Mouse (Mus musculus): ENCODE data around the gene Cck. TPM values are rescaled to one million over a fixed set of nuclear protein-coding genes. Genes with fewer than 3 reads are reported as not detected.
A peak's percentile ranks its signal among the peaks of the same experiment; 100 is the strongest.

The Cck gene
- total RNA-seq, 1 experiment, result not detected

GRCm38 (mm10) chr9:121506478-121507180 is 11.1 kb upstream of the Cck start:
- Histone ChIP-seq H3K9me3 (ENCODE audit: control insufficient read depth, insufficient read depth, low read depth, low read length) (no peaks in the 10 kb centered on the region), H3K36me3 (ENCODE audit: control insufficient read depth, insufficient read depth, low read length, poor library complexity, severe bottlenecking) (no peaks in the 10 kb centered on the region), H3K27ac (ENCODE audit: insufficient read depth, low read depth, low read length, poor library complexity, severe bottlenecking) (no peak overlapping the region), H3K4me1 (ENCODE audit: control insufficient read depth in 2 of 2, insufficient read depth in 2 of 2, low read length in 2 of 2, poor library complexity in 1 of 2) (no peaks in the 10 kb centered on the region), H3K9ac (ENCODE audit: insufficient read depth, low read depth, low read length, poor library complexity, severe bottlenecking) (no peak overlapping the region), H3K4me3 (ENCODE audit: insufficient read depth in 1 of 2, low read depth in 1 of 2, low read length in 2 of 2, poor library complexity in 1 of 2, severe bottlenecking in 1 of 2) (no peak overlapping the region)
- no peak for TF ChIP-seq CHD2 (IDR thresholded peaks at IDR 0.05; ENCODE audit: low read depth, low read length)
- TF ChIP-seq MAFK (IDR thresholded peaks at IDR 0.05; ENCODE audit: insufficient read depth, low read depth, low read length), result no peak
- TF ChIP-seq HCFC1 (IDR thresholded peaks at IDR 0.05; ENCODE audit: borderline replicate concordance, insufficient read depth, low read length), result no peak
- TF ChIP-seq ZC3H11A (IDR thresholded peaks at IDR 0.05; ENCODE audit: borderline replicate concordance, low read depth, low read length), result no peak
- no peak for TF ChIP-seq ZNF384 (IDR thresholded peaks at IDR 0.05; ENCODE audit: low read depth, low read length)
- in situ Hi-C loops (cut with MboI; ENCODE audit: low sequenced_read_pairs in 2 of 2, unreplicated experiment in 2 of 2), result no loop called here
- no peak for DNase-seq (ENCODE audit: low read depth, low spot score)

GRCm38 (mm10) chr9:121505346-121505745 is 9.9 kb upstream of the Cck start:
- no peak overlapping the region for H3K9ac ChIP-seq (ENCODE audit: insufficient read depth, low read depth, low read length, poor library complexity, severe bottlenecking)
- no peaks in the 10 kb centered on the region for H3K4me1 ChIP-seq (ENCODE audit: control insufficient read depth in 2 of 2, insufficient read depth in 2 of 2, low read length in 2 of 2, poor library complexity in 1 of 2)
- no peak for DNase-seq (ENCODE audit: low read depth, low spot score)
- H3K9me3 ChIP-seq (ENCODE audit: control insufficient read depth, insufficient read depth, low read depth, low read length), result no peaks in the 10 kb centered on the region
- TF ChIP-seq CHD2 (IDR thresholded peaks at IDR 0.05; ENCODE audit: low read depth, low read length) (no peak), MAFK (IDR thresholded peaks at IDR 0.05; ENCODE audit: insufficient read depth, low read depth, low read length) (no peak), HCFC1 (IDR thresholded peaks at IDR 0.05; ENCODE audit: borderline replicate concordance, insufficient read depth, low read length) (no peak), ZNF384 (IDR thresholded peaks at IDR 0.05; ENCODE audit: low read depth, low read length) (no peak)
- no peaks in the 10 kb centered on the region for H3K36me3 ChIP-seq (ENCODE audit: control insufficient read depth, insufficient read depth, low read length, poor library complexity, severe bottlenecking)
- no peak overlapping the region for H3K4me3 ChIP-seq (ENCODE audit: insufficient read depth in 1 of 2, low read depth in 1 of 2, low read length in 2 of 2, poor library complexity in 1 of 2, severe bottlenecking in 1 of 2)
- in situ Hi-C loops (cut with MboI; ENCODE audit: low sequenced_read_pairs in 2 of 2, unreplicated experiment in 2 of 2), result no loop called here
- no peak overlapping the region for H3K27ac ChIP-seq (ENCODE audit: insufficient read depth, low read depth, low read length, poor library complexity, severe bottlenecking)

DNA sequence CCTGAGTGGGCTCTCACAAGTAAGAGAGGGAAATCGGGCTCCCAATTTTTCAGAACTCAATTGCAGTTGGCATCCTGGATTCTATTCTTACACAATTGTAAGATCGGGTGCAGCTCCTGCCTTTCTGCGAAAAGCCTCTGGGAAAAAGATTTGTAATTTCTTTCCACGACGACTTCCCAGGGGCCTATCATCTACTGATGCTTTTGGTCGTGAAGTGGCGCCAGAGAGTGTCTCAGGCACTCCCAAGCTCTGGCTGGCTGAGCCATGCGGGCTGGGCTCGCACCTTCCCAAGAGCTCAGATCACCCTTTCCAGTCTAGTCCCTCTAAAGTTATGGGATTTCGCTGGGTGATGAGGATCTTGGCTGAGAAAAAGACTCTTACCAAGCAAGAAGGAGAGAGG is 608 bp upstream of the Cck start:
- Histone ChIP-seq H3K9me3 (ENCODE audit: control insufficient read depth, insufficient read depth, low read depth, low read length) (no peaks in the 10 kb centered on the region), H3K27ac (ENCODE audit: insufficient read depth, low read depth, low read length, poor library complexity, severe bottlenecking) (no peak overlapping the region), H3K36me3 (ENCODE audit: control insufficient read depth, insufficient read depth, low read length, poor library complexity, severe bottlenecking) (no peaks in the 10 kb centered on the region), H3K9ac (ENCODE audit: insufficient read depth, low read depth, low read length, poor library complexity, severe bottlenecking) (no peak overlapping the region), H3K4me1 (ENCODE audit: control insufficient read depth in 2 of 2, insufficient read depth in 2 of 2, low read length in 2 of 2, poor library complexity in 1 of 2) (0 out of 4 replicates have a peak, but pooled peaks cover 0 to 2% of the 10 kb centered on the region in 2 experiments), H3K4me3 (ENCODE audit: insufficient read depth in 1 of 2, low read depth in 1 of 2, low read length in 2 of 2, poor library complexity in 1 of 2, severe bottlenecking in 1 of 2) (no peak overlapping the region)
- in situ Hi-C loops (cut with MboI; ENCODE audit: low sequenced_read_pairs in 2 of 2, unreplicated experiment in 2 of 2), result no loop called here
- TF ChIP-seq ZC3H11A (IDR thresholded peaks at IDR 0.05; ENCODE audit: borderline replicate concordance, low read depth, low read length) (no peak), ZNF384 (IDR thresholded peaks at IDR 0.05; ENCODE audit: low read depth, low read length) (no peak), MAFK (IDR thresholded peaks at IDR 0.05; ENCODE audit: insufficient read depth, low read depth, low read length) (no peak), HCFC1 (IDR thresholded peaks at IDR 0.05; ENCODE audit: borderline replicate concordance, insufficient read depth, low read length) (no peak), CHD2 (IDR thresholded peaks at IDR 0.05; ENCODE audit: low read depth, low read length) (no peak)
- DNase-seq (ENCODE audit: low read depth, low spot score), result no peak

- Histone ChIP-seq H3K9ac (ENCODE audit: insufficient read depth, low read depth, low read length, poor library complexity, severe bottlenecking) (peak overlapping the region; percentile 4; the same call in 1 of the 2 replicates), H3K4me3 (ENCODE audit: insufficient read depth in 1 of 2, low read depth in 1 of 2, low read length in 2 of 2, poor library complexity in 1 of 2, severe bottlenecking in 1 of 2) (peak overlapping the region; percentile 54 to 63), H3K36me3 (ENCODE audit: control insufficient read depth, insufficient read depth, low read length, poor library complexity, severe bottlenecking) (no peaks in the 10 kb centered on the region), H3K9me3 (ENCODE audit: control insufficient read depth, insufficient read depth, low read depth, low read length) (no peaks in the 10 kb centered on the region), H3K27ac (ENCODE audit: insufficient read depth, low read depth, low read length, poor library complexity, severe bottlenecking) (no peak overlapping the region), H3K4me1 (ENCODE audit: control insufficient read depth in 2 of 2, insufficient read depth in 2 of 2, low read length in 2 of 2, poor library complexity in 1 of 2) (0 out of 4 replicates have a peak, but pooled peaks cover 0 to 2% of the 10 kb centered on the region in 2 experiments)
- no peak for DNase-seq (ENCODE audit: low read depth, low spot score)
- in situ Hi-C loops (cut with MboI; ENCODE audit: low sequenced_read_pairs in 2 of 2, unreplicated experiment in 2 of 2), result no loop called here
- TF ChIP-seq ZC3H11A (IDR thresholded peaks at IDR 0.05; ENCODE audit: borderline replicate concordance, low read depth, low read length), result no peak
- no peak for TF ChIP-seq CHD2 (IDR thresholded peaks at IDR 0.05; ENCODE audit: low read depth, low read length)
- no peak for TF ChIP-seq HCFC1 (IDR thresholded peaks at IDR 0.05; ENCODE audit: borderline replicate concordance, insufficient read depth, low read length)
- no peak for TF ChIP-seq MAFK (IDR thresholded peaks at IDR 0.05; ENCODE audit: insufficient read depth, low read depth, low read length)
- no peak for TF ChIP-seq ZNF384 (IDR thresholded peaks at IDR 0.05; ENCODE audit: low read depth, low read length)
Observed at GRCm38 (mm10) chr9:121494006-121494767, 1.3 kb downstream of the Cck start.

Data from ES-E14 (cell line).